Mouse (Mus musculus) brain, embryonic 14.5 days (tissue): ENCODE data around the gene Grid2.

Source experiments
- CTCF ChIP-seq: fragments of 200-500 bp; IDR thresholded peaks from 2 replicates; pipeline ENCODE4 v1.5.1; 2012; ENCODE audit warnings: inconsistent platforms, mild to moderate bottlenecking, moderate library complexity, borderline replicate concordance; ENCODE audit not compliant: insufficient read depth, insufficient read length; ENCODE audit errors: extremely low read depth
- POLR2A ChIP-seq: fragments of 200-500 bp; IDR thresholded peaks from 2 replicates; pipeline ENCODE4 v1.6.1; 2012; ENCODE audit warnings: mild to moderate bottlenecking, inconsistent platforms, borderline replicate concordance; ENCODE audit not compliant: poor library complexity, insufficient read depth, insufficient read length, severe bottlenecking; ENCODE audit errors: extremely low read depth

DNA sequence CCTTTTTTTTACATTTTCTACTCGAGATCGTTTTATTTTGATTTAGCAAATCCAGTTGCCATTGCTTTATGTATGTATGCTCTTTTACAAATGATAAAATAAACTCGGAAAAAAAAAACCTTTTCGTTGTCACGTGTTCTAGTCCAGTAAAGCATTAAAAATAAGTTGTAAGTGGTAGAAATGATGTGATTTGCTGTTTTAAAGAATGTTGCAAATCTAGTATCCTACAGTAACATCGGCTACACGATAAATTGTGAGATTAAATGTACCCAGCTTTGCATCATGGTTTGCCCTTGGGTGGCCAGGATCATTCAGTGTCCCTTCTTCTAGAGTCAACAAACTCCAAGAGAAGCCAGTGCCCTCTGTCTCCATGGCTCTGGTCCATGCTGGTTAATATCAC is 1475.5 kb downstream of the Grid2 start:
- TF ChIP-seq CTCF (no peak), POLR2A (no peak)
